Mouse (Mus musculus): ENCODE data around the gene Spin2d.
"Not testable (repeated sequence)": the region's sequence is repeated elsewhere in the genome, so short reads cannot be mapped to it uniquely, and the experiment has no call there.

The Spin2d gene

DNA sequence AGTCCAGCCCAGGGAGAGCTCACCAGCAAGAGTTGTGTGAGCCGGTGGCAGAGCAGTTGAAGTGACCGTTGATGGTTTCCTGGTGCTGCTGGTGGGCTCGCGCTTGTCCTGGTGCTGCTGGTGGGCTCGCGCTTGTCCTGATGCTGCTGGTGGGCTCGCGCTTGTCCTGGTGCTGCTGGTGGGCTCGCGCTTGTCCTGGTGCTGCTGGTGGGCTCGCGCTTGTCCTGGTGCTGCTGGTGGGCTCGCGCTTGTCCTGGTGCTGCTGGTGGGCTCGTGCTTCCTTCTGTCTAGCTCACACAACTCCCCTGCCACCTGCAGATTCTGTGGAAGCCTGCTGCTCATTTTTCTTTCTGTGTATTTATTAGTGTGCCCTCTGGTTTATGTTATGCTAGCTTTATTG is at the start of gene Spin2d:
Gene Spin2d (minus strand): TSS at position 101 of the 400 bp plus-strand sequence.
- not testable (repeated sequence) for DNase-seq (ENCODE audit: low read depth, low spot score)

DNA sequence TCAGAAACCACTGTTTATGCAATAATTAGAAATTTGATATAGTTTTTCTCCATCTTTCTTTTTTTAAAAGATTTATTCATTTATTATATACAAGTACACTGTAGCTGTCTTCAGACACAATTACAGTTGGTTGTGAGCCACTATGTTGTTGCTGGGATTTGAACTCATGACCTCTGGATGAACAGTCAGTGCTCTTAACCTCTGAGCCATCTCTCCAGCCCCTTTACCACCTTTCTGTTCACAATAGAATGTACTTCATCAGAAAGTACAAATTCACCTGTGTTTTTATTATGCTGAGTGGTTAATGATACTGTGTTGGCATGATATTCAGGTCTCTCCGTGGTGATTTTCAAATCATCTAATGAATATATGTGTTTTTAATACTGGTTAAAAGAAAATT is 48.6 kb upstream of the Spin2d start:
- DNase-seq (ENCODE audit: low read depth, low spot score) = no peak

DNA sequence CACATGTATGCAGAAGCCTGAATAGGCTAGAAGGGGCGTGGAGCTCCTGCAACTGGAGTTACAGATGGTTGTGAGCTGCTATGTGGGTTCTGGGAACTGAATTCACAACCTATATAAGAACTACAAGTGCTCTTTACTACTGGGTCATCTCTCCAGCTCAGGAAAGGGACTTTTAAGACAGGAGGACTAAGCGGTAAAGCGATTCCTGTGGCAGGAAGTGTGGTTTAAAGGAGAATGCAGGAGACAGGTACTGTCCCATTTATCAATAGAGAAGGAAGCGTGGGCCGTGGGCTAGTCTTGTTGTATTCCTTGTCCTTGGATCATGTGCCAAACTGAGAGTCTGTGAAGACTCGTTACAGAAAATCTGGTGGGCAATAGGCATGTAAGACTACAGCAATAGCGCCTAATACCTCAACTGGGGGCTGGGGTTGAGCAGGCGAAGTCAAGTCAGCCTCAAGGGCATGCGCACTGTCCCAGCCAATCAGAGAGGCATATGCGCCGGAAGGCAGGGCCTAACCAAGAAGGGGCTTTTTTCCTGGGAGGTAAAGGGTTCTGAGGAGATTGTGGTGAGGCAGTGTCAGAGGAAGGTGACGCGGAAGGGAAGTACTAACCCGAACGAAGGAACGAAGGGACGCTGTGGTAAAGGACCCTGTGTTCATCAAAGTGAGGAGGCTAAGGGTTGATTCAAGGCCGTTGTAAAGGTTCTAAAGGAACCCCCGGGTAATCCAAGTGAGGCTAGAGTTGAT is 37.2 kb upstream of the Spin2d start, which contains the start of gene Xlr4b:
Gene Xlr4b (plus strand): TSS at position 515 of the 746 bp plus-strand sequence.
- DNase-seq (ENCODE audit: low read depth, low spot score) = not testable (repeated sequence)

DNA sequence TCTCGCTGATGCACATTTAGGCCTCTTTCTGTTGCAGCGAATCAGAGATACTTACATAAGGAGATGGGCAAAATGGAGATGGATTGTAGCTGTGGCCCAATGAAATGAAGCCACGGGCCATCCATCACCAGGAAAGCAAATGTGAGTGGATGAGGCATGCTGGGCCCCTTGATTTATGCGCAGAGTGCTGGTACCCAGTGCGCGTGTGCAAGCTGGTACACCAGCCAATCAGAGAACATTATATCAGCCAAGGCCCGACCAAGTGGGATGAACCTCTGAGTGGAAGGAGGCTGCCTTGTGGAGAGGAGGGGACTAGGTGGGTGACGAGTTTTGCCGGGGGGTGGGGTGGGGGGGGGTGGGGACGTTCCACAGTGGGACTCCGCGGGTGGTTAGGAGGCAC is 15.1 kb upstream of the Spin2d start, which contains the start of gene Xlr3b:
Gene Xlr3b (plus strand): TSS at position 274 of the 400 bp plus-strand sequence.
- not testable (repeated sequence) for DNase-seq (ENCODE audit: low read depth, low spot score)

DNA sequence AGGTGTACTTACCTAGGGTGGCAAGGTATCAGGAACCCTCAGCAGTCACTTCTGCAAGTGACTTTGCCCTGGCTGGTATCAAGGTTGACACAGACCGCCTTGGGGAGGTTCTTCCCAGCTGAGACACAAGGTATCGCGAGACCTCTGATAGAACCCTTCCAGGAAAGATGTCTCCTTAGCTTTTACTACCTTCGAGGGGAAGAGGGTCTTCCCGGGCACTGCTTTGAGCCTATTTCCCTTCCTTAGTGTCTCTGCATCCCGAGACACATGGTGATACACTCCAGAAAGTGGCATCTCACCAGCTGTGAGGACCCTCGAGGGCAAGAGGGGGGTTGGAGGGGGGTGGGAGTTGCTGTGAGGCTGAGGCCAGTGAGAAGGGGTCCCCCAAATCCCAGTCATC is 27.4 kb downstream of the Spin2d start, which contains the start of gene DXBay18:
Gene DXBay18 (minus strand): TSS at position 101 of the 400 bp plus-strand sequence.
- DNase-seq (ENCODE audit: low read depth, low spot score) = not testable (repeated sequence)

DNA sequence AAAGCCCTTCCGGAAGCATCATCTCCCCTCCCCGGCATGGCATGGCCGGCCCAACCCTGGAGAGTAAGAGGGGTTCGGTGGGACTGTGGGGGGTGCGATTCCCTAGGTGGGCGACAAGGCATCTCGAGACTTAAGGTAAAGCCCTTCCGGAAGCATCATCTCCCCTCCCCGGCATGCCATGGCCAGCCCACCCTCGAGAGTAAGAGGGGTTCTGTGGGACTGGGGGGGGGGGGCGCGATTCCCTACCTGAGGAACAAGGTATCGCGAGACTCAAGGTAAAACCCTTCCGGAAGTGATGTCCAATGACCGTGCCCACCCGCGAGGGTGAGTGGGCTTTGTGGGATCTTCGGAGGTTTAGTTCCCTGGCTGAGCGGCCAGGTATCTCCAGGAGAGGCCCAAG is 28.3 kb downstream of the Spin2d start, which contains the start of gene Xlr5b:
Gene Xlr5b (plus strand): TSS at position 301 of the 400 bp plus-strand sequence.
- not testable (repeated sequence) for DNase-seq (ENCODE audit: low read depth, low spot score)

DNA sequence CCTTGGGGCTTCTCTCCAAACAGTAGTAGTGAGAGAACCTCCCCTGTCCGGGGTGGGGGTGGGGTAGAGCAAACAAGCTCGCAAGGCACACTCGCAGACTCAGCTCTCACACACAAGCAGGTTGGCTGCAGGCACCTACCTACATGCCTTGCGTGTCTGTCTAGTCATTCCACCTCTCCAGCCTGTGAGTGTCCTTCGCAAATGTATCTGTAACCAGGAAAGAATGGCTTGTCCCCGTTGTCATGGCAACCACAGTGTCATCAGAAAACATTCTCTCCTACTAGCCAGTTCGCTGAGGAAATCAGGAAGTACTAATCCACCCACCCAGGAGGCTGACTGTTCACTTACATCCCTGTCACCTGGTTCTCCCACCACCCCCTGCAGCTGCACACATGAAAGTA is 33.6 kb downstream of the Spin2d start:
- DNase-seq (ENCODE audit: low read depth, low spot score) = not testable (repeated sequence)

Data from retina, postnatal 7 days (tissue).